Mouse (Mus musculus): Measurements from ENCODE around the gene Gna12.

Gna12 gene

GRCm38 (mm10) chr5:140758864-140759263 lies 71.4 kb downstream of the Gna12 start:
- DNase-seq (ENCODE audit: low read depth, low spot score), result no peak

GRCm38 (mm10) chr5:140753223-140753622 lies 77.0 kb downstream of the Gna12 start:
- no peak for DNase-seq (ENCODE audit: low read depth, low spot score)

- peak; percentile 44 for DNase-seq (ENCODE audit: low read depth, low spot score)
Measured at GRCm38 (mm10) chr5:140752639-140753038, 77.6 kb downstream of the Gna12 start.

GRCm38 (mm10) chr5:140752041-140752440 lies 78.2 kb downstream of the Gna12 start:
- no peak for DNase-seq (ENCODE audit: low read depth, low spot score)

GRCm38 (mm10) chr5:140750925-140751324 lies 79.3 kb downstream of the Gna12 start:
- DNase-seq (ENCODE audit: low read depth, low spot score), result peak; percentile 56

- DNase-seq (ENCODE audit: low read depth, low spot score), result peak; percentile 92
Measured at GRCm38 (mm10) chr5:140749062-140749875, 81.0 kb downstream of the Gna12 start.

GRCm38 (mm10) chr5:140748425-140748824 lies 81.8 kb downstream of the Gna12 start:
- DNase-seq (ENCODE audit: low read depth, low spot score), result peak; percentile 43

GRCm38 (mm10) chr5:140743706-140744131 lies 86.5 kb downstream of the Gna12 start:
- DNase-seq (ENCODE audit: low read depth, low spot score), result no peak

- peak; percentile 59 for DNase-seq (ENCODE audit: low read depth, low spot score)
Measured at GRCm38 (mm10) chr5:140741877-140742276, 88.4 kb downstream of the Gna12 start.

- no peak for DNase-seq (ENCODE audit: low read depth, low spot score)
Measured at GRCm38 (mm10) chr5:140741040-140741439, 89.2 kb downstream of the Gna12 start.

GRCm38 (mm10) chr5:140739813-140740212 lies 90.4 kb downstream of the Gna12 start:
- no peak for DNase-seq (ENCODE audit: low read depth, low spot score)

GRCm38 (mm10) chr5:140736166-140736565 lies 94.1 kb downstream of the Gna12 start:
- no peak for DNase-seq (ENCODE audit: low read depth, low spot score)

GRCm38 (mm10) chr5:140735297-140735696 lies 94.9 kb downstream of the Gna12 start:
- no peak for DNase-seq (ENCODE audit: low read depth, low spot score)

GRCm38 (mm10) chr5:140733336-140733735 lies 96.9 kb downstream of the Gna12 start:
- no peak for DNase-seq (ENCODE audit: low read depth, low spot score)

GRCm38 (mm10) chr5:140732195-140732594 lies 98.0 kb downstream of the Gna12 start:
- peak; percentile 47 for DNase-seq (ENCODE audit: low read depth, low spot score)

- no peak for DNase-seq (ENCODE audit: low read depth, low spot score)
Measured at GRCm38 (mm10) chr5:140731040-140731797, 99.0 kb downstream of the Gna12 start.

GRCm38 (mm10) chr5:140726946-140727740 lies 103.1 kb downstream of the Gna12 start:
- no peak for DNase-seq (ENCODE audit: low read depth, low spot score)

GRCm38 (mm10) chr5:140726062-140726839 lies 104.0 kb downstream of the Gna12 start:
- DNase-seq (ENCODE audit: low read depth, low spot score), result no peak

- no peak for DNase-seq (ENCODE audit: low read depth, low spot score)
Measured at GRCm38 (mm10) chr5:140723822-140724221, 106.4 kb downstream of the Gna12 start, which contains the start of gene Amz1. TSS of gene Amz1 (plus strand) at chr5:140724127.

GRCm38 (mm10) chr5:140722121-140722520 lies 108.1 kb downstream of the Gna12 start:
- no peak for DNase-seq (ENCODE audit: low read depth, low spot score)

- no peak for DNase-seq (ENCODE audit: low read depth, low spot score)
Measured at GRCm38 (mm10) chr5:140720773-140721172, 109.5 kb downstream of the Gna12 start.
